Mouse (Mus musculus) gastrocnemius, adult 2 months (tissue): ENCODE data around the gene Rnasel. TPM values are rescaled to one million over a fixed set of nuclear protein-coding genes. Genes with fewer than 3 reads are reported as not detected.

ENCODE experiments used
- DNase-seq: peaks from one replicate; pipeline ENCODE4 v3.0.0; 2022
- H3K27ac ChIP-seq: fragments of 200-600 bp; 2 replicates; pipeline ENCODE4 v1.8.1; 2022; ENCODE audit warnings: mild to moderate bottlenecking
- H3K4me3 ChIP-seq: fragments of 200-600 bp; 2 replicates; pipeline ENCODE4 v1.8.1; 2022; ENCODE audit warnings: mild to moderate bottlenecking, moderate library complexity
- CTCF ChIP-seq: fragments of 200-600 bp; IDR thresholded peaks from 2 replicates; pipeline ENCODE4 v1.8.1; 2022; ENCODE audit warnings: antibody characterized with exemption, mild to moderate bottlenecking, moderate library complexity
- intact Hi-C: fragments of 180-260 bp; cut with DNase I; formaldehyde crosslinking; loops from one replicate; pipeline ENCODE4 v1.15.1; 2025
- total RNA-seq, 2 experiments: library from RNA; stranded (reverse); gene quantifications; 2 replicates each; pipeline ENCODE4 v1.2.3; 2021

Rnasel gene
- total RNA-seq, 2 experiments from 2014 or later = 0.92 to 1.1 TPM

GRCm38 (mm10) chr1:153740775-153741400, 8.3 kb upstream of the Rnasel start:
- intact Hi-C loops = loop anchor here (5.0 kb wide), 1 partner anchor 64 kb away; no protein-coding TSS in a partner anchor
- no peak for TF ChIP-seq CTCF
- H3K27ac ChIP-seq = peak overlapping the region; percentile 59
- H3K4me3 ChIP-seq = peak overlapping the region; percentile 75
- DNase-seq = no peak

- intact Hi-C loops = loop anchor here (1.0 to 5.0 kb wide), 2 partner anchors 64 to 182 kb away; no protein-coding TSS in a partner anchor
- no peak for TF ChIP-seq CTCF
- H3K27ac ChIP-seq = peak overlapping the region; percentile 1; the same call in 1 of the 2 replicates
- DNase-seq = no peak
- H3K4me3 ChIP-seq = peak overlapping the region; percentile 75
These were observed 7.5 kb upstream of the Rnasel start for GRCm38 (mm10) chr1:153741551-153742316.

- TF ChIP-seq CTCF = peak; percentile 99
- Histone ChIP-seq H3K27ac (peak overlapping the region; percentile 16; the same call in 1 of the 2 replicates), H3K4me3 (peak overlapping the region; percentile 75)
- DNase-seq = peak; percentile 81
- intact Hi-C loops = loop anchor here (1.0 to 5.0 kb wide), 2 partner anchors 65 to 183 kb away; no protein-coding TSS in a partner anchor
These were observed 6.7 kb upstream of the Rnasel start for GRCm38 (mm10) chr1:153742374-153743155.

DNA sequence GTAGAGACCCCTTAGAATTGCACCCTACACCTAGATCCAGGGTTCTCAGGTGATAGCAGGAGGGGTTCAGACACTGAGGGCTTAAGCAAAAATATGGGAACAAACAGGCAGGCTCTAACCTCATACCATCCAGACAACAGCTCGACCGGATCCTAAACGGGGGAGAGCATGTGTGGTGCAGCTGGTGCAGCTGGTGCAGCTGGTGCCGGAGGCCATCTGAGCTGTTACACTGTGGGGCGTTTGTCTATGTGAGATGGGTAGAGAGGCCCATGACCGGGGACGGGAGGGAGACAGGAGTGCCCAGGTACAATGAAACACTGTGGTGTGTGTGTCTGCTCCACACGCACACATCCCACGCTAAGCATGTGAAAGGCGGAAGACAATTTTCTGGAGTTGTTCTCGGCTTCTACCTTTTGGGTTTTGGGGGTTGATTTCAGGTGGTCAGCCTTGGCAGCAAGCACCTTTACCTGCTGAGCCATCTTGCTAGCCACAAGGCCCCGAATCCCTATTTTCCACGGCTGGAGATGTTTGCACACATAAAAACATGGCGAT, 3.0 kb upstream of the Rnasel start:
- H3K4me3 ChIP-seq = no peak overlapping the region
- DNase-seq = no peak
- no peak for TF ChIP-seq CTCF
- H3K27ac ChIP-seq = no peak overlapping the region
- intact Hi-C loops = loop anchor here (1.0 to 5.0 kb wide), 2 partner anchors 187 to 436 kb away; no protein-coding TSS in a partner anchor

GRCm38 (mm10) chr1:153746728-153747127, 2.5 kb upstream of the Rnasel start:
- Histone ChIP-seq H3K27ac (no peak overlapping the region), H3K4me3 (no peak overlapping the region)
- intact Hi-C loops = loop anchor here (1.0 to 5.0 kb wide), 2 partner anchors 187 to 436 kb away; no protein-coding TSS in a partner anchor
- peak; percentile 93 for TF ChIP-seq CTCF
- DNase-seq = peak; percentile 74

- no peak for DNase-seq
- TF ChIP-seq CTCF = no peak
- H3K4me3 ChIP-seq = peak overlapping the region; percentile 69; the same call in 1 of the 2 replicates
- intact Hi-C loops = loop anchor here (5.0 kb wide), 1 partner anchor 434 kb away; no protein-coding TSS in a partner anchor
- H3K27ac ChIP-seq = no peak overlapping the region
These were observed 1.2 kb upstream of the Rnasel start for GRCm38 (mm10) chr1:153747861-153748530.

- DNase-seq = peak; percentile 45
- Histone ChIP-seq H3K27ac (0 out of 2 replicates have a peak overlapping the region, but pooled peaks have one; percentile 77), H3K4me3 (peak overlapping the region; percentile 69)
- TF ChIP-seq CTCF = no peak
- intact Hi-C loops = loop anchor here (5.0 kb wide), 1 partner anchor 434 kb away; no protein-coding TSS in a partner anchor
These were observed 677 bp upstream of the Rnasel start for GRCm38 (mm10) chr1:153748549-153748948.

DNA sequence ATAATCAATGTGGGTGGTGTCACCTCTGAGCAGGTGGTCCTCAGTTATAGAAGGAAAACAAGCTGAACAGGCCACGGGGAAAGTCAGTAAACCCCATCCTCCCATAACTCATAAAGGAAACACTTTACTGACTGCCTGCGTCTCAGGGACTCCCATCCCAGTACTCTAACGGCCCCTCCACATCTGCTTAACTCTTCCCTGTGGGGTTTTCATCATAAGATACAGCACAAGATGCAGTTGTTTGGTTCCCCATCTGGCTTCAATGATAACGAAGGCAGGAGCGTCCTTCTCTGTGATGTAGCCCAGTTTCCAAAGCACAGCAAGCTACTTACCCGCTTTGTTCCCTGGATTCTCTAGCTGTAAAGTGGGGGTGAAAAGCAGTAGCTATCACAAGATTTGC, 828 bp downstream of the Rnasel start:
- intact Hi-C loops = no loop called here
- H3K27ac ChIP-seq = peak overlapping the region; percentile 77
- no peak for TF ChIP-seq CTCF
- no peak for DNase-seq
- H3K4me3 ChIP-seq = peak overlapping the region; percentile 69; the same call in 1 of the 2 replicates

GRCm38 (mm10) chr1:153751763-153752301, 2.6 kb downstream of the Rnasel start:
- intact Hi-C loops = no loop called here
- Histone ChIP-seq H3K4me3 (peak overlapping the region; percentile 72), H3K27ac (peak overlapping the region; percentile 80)
- TF ChIP-seq CTCF = no peak
- DNase-seq = peak; percentile 29

GRCm38 (mm10) chr1:153752521-153752920, 3.3 kb downstream of the Rnasel start:
- intact Hi-C loops = no loop called here

GRCm38 (mm10) chr1:153753725-153754464, 4.7 kb downstream of the Rnasel start:
- no peak for DNase-seq
- H3K27ac ChIP-seq = no peak overlapping the region
- H3K4me3 ChIP-seq = peak overlapping the region; percentile 72
- intact Hi-C loops = no loop called here
- no peak for TF ChIP-seq CTCF

More at GRCm38 (mm10) chr1:153752521-153752920, 3.3 kb downstream of the Rnasel start:
- no peak for DNase-seq
- TF ChIP-seq CTCF = no peak
- peak overlapping the region; percentile 72 for H3K4me3 ChIP-seq
- H3K27ac ChIP-seq = peak overlapping the region; percentile 80
